Mouse (Mus musculus) C2C12 (cell line): Measurements from ENCODE around the gene Lpin3.

ENCODE experiments used
- CTCF ChIP-seq: IDR thresholded peaks from one replicate; pipeline ENCODE4 v1.5.1; 2011; ENCODE audit not compliant: control insufficient read depth, insufficient read depth, insufficient read length
- MYOD1 ChIP-seq: IDR thresholded peaks from one replicate; pipeline ENCODE4 v1.6.1; 2011; ENCODE audit warnings: low read depth; ENCODE audit not compliant: control insufficient read depth, insufficient read length

GRCm38 (mm10) chr2:160864112-160864511 lies 16.4 kb upstream of the Lpin3 start:
- TF ChIP-seq CTCF: no peak
- TF ChIP-seq MYOD1: no peak
